Mouse (Mus musculus): ENCODE data around the gene Sec24d.

DNA sequence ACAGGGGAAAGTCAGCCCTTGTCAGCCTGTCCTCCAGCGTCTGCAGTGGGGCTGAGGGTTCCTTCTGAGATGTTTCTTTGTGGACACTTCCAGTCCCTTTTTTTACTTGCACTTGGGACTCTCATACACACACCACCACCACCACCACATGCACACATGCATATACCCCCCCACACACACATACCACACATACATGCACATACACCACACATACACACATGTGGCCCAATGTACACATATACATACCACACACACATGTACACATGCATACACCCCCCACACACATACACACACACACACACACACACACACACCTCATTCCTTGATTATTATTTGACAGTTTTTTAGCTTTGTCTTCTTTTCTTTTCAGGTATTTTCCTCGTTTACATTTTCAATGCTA, 73.8 kb downstream of the Sec24d start:
- no peak for TF ChIP-seq CTCF (IDR thresholded peaks at IDR 0.05; ENCODE audit: borderline replicate concordance, control insufficient read depth, extremely low read depth, insufficient read depth, low read length, poor library complexity)
- TF ChIP-seq POLR2A (IDR thresholded peaks at IDR 0.05; ENCODE audit: control insufficient read depth, extremely low read depth, insufficient read depth, low read length, poor library complexity) = no peak
